Mouse (Mus musculus): ENCODE data around the gene Zic2.

The Zic2 gene

DNA sequence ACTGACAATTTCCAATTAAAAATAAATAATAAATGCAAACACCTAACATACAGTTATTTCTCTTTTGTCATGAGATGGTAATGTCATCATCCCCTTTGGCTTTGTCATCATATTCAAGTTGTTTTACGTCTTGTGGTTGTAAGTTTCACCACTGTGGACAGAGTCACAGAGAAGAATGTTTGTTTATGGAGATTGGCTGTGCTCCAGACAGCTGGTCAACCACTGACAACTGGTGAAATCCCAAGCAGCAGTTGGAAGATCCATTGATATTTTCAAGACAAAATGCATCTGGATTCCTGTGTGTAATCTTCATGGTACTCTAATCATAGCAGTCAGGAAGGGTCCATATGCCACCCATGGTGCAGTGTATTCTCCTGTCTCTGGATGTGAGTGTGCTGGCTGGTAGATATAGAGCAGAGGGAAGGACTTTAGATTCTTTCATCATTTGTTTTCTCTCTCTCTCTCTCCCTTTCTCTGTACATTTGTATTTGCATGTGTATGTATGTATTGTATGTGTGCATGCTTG is 38.3 kb downstream of the Zic2 start:
- peak; percentile 61 for DNase-seq

DNA sequence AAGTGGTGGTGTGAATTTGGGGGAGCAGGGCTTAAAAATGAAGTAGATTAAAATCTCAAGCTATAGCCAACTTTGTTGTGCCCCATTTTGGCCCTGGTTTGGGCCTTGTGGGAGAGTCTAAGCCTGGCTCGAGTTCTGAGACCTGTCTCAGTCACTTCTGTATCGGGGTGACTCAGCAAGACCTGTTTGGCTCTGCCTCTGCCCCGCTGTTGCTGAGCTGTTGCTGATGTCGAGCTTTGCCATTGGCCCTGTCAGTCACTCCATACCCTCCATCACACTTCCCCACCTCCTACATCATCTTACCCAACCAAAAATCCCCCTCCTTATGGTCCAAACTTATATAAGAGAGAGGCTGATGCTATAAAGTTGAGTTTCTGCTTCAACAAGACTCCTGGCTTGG is 53.2 kb downstream of the Zic2 start:
- no peak for DNase-seq
